Mouse (Mus musculus): ENCODE results near the gene Sirt2.

The Sirt2 gene

DNA sequence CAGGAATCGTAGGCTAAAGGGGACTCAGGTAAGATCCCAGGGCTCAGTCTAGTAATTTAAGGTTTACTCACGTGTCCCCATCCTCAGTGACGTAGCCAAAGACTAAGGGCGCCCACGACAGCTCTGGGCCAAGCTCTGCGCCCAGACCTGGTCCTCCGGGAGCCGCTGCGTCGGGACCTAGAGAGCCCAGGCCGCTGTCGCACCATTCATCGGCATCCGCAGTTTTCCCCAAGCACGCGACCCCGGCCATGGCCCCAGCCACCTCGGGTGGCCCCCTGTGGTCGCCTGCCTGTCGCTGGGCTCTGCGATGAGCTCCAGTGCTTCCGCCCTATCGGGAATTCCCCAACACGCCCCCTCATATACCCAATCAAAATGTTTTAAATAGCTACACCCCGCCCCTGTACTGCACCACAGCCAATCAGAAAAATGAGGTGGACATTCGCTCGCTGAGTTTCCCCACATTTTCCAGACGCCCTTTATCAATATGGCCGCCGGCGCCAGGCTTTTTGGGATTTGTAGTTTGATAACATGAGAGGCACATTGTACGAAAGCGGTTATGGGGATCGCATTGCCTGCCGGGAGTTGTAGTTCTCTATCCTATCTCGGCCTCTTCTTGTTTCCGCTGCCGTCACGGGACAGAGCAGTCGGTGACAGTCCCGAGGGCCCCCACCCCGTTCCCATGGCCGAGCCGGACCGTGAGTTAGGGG, at the start of gene Sirt2:
Gene Sirt2, plus strand, starts transcription at position 563 of the 707 bp plus-strand sequence.
- DNase-seq, result peak; percentile 99

DNA sequence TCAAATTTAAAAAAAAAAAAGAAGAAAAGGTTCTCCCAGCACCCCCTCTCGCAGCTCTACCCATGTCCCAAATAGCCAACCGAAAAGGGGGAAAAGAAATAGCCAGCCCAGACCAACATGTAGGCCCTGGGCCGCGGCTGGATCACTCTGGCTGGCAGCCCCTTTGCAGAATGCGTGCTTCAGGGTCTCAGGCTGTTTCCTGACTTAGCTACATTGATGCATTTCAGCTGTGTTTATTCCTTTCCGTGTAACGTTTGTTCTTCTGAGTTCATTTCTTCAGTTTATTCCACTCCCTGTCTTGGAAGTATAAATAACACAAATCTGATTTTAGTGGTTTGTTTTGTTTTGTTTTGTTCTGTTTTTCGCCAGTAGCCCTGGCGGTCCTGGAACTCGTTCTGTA, 48.8 kb upstream of the Sirt2 start:
- DNase-seq, result no peak

DNA sequence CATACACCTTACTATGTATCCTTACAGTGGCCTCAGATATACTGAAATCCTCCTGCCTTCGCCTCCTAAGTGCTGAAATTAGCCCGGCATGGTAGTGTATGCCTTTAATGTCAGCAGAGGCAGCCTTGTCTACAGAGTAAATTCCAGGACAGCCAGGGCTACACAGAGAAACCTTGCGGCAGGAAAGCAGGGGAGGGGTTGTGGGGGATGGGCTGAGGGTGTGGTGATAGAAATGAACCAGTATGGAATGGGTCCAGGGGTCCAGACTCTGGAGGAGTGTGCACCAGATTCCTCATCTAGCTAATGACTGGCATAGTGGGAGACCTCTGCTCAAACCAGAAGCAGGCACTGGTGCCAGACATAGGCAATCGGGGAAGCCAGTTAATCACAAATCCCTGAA, 47.4 kb upstream of the Sirt2 start:
- no peak for DNase-seq

DNA sequence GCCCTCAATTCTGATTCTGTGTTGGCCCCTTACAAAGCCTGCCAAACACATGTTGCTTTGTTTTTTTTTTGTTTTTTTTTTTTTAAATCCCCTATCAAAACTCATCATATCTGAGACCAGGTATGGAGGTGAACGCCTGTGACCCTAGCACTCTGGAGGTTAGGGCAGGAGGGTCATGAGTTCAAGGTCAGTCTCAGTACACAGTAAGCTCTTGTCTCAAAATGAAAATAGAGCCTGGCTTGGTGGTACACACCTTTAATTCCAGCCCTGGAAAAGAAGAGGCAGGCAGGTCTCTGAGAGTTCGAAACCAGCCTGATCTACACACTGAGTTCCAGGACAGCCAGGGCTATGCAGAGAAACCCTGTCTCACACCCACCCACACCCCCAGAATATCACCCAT, 46.9 kb upstream of the Sirt2 start:
- DNase-seq, result no peak

DNA sequence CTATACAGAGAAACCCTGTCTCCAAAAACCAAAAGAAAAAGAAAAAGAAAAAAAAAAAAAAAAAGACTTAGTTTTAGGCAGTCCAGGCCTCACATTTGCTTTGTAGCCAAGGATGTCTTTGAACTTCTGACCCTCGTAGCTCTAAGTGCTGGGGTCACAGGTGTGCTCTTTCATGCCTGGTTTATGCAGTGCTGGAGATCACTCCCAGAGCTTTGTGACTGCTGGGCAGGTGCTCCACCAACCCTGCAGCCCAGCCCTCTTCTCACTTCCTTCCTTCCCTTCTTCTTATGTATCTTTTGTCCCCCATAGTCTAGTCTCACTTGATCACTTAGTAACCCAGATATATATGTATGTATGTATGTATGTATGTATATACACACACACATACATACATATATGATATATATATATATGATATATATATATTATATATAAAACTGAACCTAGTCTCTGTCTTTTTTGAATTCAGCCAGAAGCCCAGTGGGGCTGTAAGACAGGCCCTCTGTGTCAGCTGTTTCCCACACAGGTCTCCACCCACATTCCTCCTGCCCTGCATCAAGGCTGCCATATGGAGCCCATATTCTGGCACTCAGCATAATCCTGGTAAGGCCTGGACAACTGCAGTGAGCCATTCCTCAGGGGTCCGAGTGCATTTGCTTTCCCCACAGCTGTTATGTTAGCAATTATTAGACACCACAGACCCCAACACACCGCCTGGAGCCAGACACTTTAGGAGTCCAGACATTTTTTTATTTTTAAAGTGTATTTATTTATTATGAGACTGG, 45.6 kb upstream of the Sirt2 start:
- DNase-seq, result no peak

DNA sequence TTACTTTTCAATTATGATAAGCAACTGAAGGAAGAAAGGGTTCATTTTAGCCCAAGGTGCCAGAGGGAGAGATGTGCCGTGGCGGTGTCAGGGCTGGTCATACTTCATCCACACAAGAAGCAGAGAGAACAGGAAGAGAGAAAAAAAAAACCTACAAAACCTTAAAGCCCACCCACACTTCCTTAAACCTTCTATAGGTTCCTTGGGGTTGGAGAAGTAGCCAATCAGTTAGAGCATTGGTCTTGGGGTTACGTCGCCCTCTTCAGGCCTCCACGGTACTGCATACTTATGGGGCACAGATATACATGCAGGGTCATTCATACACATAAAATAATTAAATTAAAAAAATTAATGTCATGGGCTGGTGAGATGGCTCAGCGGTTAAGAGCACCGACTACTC, 44.5 kb upstream of the Sirt2 start:
- no peak for DNase-seq

DNA sequence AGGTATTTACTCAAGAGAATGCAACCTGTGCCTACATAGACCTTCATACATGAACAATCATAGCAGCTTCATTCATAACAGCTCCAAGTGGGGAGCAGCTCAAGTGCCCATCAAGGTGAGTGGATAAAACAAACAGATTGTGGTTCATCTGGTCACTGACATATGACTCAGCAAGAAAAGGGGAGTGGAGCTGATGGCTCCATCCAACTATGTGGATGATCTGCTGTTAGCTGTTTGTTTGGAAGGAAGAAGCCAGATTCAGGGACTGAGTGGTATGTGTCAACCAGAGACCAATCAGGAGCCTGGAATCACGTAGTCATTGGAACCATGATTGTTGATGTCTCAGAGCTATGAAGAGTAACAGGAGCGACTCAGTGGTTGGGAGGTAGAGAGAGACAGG, 41.9 kb upstream of the Sirt2 start:
- DNase-seq, result no peak

DNA sequence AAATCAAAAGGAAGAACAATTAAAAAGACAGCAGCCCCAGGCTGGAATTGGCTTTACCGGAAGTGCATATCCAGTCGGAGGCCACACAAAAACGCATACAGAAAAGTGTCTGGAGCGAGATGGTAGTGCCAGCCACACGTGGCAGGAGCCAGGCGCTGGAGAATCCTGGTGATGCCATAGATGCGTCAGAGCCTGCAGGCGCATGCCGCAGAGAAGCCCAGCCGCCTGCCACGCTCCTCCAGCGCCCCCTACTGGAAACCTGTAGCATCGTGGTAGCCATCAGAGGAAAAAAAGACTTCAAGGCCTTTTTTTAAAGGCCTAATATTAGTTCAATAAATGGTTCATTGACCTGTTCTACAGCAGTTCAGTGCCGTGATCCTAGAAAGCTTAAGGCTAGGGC, 39.9 kb upstream of the Sirt2 start:
- peak; percentile 34 for DNase-seq

DNA sequence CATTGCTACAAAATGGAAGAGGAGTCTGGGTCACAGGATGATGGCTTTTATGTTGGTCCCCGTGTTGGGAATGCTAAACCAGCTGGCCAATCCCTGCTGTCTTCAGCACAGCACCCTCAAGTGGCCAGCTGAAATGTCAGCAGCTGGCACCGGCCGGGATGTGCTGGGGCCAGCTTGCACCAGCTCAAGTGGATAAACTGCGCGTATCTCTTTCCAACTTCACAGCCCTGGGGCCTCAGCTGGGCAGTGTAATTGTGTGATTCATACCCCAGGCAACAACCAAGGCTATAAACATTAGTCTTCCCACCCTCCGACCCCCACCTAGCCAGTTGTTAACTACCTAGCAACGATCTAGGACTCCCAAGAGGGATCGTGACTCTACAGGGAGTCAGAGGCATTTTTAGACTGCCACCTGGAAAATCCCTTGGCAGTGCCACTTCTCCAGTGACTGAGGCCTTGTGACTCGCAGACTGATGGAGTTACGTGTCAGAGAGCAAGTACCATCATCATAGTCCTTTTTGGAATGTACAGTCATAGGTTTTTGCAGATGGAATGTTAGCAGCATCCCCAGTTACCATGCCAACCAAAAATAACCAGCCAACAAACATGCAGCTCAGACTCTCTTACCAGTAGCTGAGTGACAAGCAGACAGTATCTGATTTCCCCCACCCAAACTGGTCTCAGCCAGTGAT, 38.7 kb upstream of the Sirt2 start:
- no peak for DNase-seq

DNA sequence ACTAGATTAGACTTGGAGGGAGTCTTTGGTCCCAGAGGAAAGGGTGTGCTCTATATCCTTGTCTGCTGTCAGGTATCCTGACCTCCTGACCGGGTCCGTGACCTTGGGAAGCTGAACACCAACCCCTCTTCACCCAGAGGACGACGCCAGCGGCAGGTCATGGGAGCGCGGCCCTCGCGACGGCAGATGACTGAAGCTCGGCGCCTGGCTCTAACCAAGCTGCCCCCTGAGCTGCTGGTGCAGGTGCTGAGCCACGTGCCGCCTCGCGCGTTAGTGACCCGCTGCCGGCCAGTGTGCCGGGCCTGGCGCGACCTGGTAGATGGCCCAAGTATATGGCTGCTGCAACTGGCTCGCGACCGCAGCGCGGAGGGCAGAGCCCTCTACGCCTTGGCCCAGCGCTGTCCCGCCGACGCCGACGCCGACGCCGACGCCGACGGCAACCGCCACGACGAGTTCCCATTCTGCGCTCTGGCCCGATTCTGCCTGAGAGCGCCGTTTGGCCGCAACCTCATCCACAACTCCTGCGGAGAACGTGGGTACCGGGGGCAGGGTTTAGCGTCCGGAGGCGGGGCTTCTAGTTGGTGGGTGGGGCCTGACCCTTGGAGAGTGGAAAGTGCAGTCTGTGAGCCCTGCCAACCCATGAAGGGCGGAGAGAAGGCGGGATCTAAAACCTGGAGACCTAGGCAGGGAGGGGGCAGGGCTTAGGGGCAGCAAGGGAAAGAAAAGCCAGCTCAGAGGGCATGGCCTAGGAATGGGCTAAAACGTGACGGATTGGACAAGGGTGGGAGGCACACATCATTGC, 34.0 kb upstream of the Sirt2 start:
- peak; percentile 91 for DNase-seq

DNA sequence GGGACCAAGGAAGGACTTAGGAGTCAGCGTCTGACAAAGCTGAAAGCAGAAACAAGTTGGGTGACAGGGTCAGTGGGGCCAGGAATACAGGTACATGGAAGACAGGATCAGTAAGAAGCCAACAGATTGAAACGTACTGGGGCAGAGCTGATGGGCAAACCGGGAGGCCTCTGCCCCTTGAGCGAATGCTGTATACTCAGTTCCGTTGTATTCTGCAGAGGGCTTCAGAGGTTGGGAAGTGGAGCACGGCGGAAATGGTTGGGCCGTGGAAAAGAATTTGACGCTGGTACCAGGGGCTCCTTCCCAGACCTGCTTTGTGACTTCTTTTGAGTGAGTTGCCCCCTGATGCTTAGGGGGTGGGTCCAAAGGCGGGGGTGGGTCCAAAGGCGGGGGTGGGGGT, 33.3 kb upstream of the Sirt2 start:
- DNase-seq, result no peak

DNA sequence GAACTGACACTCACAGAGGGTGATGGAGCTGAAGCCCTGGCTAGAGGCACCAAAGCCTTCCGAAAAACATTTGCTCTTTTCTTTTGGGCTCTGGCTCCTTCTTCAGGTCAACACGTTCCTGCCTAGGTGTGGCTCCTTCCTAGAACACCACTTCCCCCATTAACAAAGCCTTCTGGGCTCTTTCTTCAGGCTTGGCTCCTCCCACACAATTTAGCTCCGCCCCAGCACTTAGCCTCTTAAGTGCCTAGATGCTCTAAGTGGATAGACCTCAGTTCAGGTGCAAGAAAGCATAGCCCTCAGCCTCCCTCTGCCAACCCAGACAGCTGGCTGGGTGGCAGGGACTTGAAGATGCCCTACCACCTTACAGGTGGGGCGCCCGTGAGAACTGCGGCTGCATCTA, 30.8 kb upstream of the Sirt2 start:
- DNase-seq, result no peak

DNA sequence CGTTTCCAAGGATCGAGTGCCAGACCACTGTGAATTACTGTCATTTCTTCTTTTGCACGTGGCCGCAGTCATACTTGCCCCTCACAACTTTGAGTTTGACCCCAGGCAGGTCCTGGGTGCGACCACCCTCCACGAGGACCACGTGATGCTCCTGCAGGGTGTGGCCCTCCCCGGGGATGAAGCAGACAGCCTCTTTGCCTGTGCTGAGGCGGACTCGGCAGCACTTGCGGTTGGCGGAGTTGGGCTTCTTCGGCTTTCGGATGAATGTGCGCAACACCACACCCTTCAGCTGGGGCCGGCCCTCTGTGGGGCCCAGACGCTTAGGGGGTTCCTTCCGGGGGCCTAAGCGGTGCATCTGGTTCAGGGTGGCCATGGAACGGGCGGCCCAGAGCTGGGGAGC, 26.7 kb upstream of the Sirt2 start:
- DNase-seq, result no peak

DNA sequence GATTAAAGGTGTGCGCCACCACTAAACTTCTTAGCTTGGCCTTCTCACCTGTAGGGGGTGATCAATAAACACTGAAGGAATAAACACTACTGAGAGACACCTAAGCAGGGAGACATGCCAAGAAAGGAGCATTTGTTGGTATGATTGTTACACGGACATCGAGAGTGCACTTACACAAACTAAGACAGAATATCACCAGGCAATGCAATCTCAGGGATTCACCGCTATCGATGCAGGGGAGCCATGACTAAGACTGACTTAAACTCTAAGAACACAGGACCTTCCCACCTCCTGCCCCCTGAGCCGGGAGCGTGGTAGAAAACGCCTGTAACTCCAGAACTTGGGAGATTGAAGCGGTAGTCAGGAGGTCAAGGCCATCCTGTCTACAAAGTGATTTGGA, 25.6 kb upstream of the Sirt2 start:
- DNase-seq, result no peak

DNA sequence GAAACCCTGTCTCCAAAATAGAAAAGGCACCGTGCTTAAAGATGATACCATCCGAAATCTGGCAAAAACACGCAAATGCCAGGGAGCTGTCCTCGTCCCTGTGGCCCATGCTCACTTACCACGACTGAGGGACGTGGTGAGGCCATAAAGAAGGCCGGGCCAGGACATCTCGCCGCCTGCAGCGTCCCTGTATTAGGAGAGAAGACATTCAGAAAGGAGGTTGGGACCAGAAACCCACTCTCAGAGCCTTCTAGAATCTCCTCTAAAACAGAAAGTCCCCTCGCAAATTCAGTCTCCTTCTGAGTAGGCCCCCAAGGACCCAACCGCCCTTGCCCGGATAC, 25.2 kb upstream of the Sirt2 start:
- DNase-seq, result no peak

DNA sequence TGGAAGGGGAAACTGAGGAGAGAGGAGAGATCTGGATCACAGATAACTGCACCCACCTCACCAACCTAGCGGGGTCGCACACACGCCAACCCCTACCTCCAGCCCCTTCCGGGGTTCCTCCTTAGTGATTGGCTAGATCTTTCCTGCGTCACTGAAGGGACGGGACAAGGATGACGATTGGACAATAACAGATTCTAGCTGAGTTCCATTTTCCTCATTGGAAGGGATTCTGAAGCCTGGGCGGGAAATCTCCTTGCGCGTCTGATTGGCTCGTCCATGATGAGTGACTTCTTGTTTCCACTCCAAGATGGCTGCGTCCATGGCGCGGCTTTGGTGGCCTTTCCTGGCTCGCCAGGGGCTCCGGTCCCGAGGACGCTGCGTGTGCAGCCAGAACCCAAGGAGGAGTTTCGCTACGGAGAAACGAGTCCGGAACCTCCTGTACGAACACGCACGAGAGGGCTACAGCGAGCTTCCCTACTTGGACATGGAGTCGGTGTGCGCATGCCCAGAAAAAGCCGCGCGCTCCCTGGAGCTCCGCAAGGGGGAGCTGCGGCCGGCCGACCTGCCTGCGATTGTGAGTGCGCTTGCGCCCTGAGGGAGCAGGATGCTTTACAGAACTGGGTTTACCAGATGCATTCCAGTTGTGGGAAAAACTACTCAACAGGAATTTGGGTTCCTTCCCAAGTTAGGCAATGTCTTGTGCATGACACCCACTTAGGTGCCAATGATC, 24.7 kb upstream of the Sirt2 start, which contains the start of the genes Mrps12 and Sars2:
Gene Mrps12, minus strand, starts transcription at position 112 of the 730 bp plus-strand sequence.
Gene Sars2, plus strand, starts transcription at position 284 of the 730 bp plus-strand sequence.
- DNase-seq, result peak; percentile 98

DNA sequence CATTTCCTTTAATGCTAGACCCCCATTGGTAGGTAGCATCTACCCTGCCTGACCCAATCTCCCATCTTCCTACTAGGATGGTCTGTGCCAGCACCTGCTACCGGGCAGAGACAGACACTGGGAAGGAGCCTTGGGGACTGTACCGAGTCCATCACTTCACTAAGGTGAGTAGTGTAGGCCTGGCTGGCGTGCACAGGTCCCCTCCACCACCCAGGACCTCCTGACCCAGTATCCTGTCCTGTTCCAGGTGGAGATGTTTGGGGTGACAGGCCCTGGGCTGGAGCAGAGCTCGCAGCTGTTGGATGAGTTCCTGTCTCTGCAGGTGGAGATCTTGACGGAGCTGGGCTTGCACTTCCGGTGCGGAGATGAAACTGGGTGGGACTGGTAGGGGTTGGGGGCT, 16.6 kb upstream of the Sirt2 start:
- no peak for DNase-seq

DNA sequence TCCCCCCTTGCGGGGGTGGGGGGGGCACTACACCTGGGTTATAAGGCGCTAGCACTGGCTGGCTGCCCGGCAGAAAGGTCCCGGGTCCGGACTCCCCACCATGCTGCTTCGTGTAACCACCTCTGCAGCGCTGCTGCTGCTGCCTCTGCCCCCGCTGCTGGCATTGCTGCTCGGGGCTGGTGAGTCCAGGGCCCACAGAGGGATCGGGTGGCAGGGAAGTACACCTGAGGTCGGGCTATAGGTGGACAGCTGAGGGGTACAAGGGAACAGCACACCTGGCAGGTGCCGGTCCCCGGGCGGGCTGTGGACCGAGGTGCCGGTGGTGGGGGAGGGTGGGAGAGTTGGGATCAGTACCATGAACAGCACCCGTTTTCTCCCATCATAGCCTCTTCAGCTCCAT, 10.5 kb upstream of the Sirt2 start, which contains the start of gene Ccer2:
Gene Ccer2, plus strand, starts transcription at position 96 of the 400 bp plus-strand sequence.
- no peak for DNase-seq

DNA sequence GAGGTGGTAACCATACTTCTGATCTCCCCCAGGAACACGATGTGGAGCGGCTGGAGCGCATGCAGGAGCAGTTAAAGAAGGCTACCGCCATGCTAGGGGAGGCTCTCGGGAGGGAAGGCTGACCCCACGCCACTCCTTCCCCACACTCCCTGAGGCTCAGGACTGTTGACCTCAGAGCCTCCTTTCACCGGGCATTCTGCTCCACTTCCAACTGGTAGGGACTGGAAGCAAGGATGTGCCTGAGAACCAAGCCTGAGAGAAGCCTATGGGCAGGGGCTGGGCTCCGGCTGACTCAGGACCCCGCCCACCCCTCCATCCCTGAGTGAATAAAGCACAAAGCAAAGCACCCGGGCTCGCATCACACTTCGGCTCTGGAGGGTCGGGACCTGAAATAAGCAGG, 7.9 kb upstream of the Sirt2 start:
- no peak for DNase-seq

DNA sequence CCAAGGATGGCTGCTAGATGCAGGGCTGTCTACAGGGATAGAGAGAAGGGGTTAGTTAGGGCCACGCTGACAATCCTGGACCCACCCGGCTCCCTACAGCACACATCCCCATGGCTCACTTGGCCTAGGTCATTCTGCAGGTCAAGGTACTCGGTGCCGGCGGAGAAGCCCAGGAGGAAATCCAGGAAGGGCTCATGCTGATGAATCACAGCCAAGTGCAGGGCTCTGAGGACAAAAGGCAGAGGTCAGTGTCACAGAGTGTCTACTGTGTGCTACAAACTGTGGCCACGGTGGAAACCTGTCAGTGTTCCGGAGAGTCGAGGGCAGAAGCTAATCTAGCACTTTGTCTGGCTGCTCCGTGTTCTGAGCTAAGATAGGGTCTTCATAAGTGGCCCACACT, 4.6 kb upstream of the Sirt2 start:
- DNase-seq, result peak; percentile 38

DNA sequence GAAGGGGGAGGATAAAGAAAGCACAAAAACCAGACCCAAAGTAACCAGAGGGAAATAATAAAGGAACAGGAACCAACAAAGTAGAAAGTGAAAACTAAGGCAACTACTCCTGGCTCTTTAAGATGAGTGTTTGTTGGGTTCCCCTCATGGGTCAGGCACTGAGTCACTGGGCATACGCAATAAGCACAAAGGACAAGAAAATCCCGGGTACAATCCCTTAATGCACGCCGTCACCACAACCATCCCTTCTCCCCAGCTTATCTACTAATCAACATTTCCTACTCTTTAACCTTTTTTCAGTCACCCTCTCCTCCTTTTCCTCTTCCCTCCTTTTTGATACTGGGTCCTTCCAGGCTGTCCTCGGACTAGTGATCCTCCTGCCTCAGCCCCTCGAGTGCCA, 1.3 kb upstream of the Sirt2 start:
- DNase-seq, result no peak

DNA sequence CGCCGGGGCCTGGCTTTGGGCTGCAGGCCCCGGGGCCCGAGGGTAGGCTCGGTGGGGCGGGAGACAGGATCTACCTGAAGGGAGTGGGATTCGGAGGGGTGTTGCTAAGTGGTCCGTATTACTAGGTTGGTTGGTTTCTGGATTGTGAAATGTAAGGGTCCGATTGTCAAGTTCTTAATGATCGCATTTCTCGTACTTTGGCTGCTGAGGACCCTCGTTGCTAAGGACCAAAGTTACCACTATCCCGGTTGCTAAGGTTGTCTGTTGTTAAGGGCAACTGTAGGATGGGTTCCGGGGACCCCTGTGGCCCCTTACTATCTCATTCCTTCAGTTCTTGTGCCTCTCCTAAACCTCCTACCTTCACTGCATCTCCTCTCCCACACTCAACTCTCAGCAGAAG, 375 bp downstream of the Sirt2 start:
- DNase-seq, result no peak

All from kidney, adult 11 months (tissue).